Mouse (Mus musculus) hindbrain, embryonic 13.5 days (tissue): ENCODE results near the gene Ckb. TPM values are rescaled to one million over a fixed set of nuclear protein-coding genes. Genes with fewer than 3 reads are reported as not detected.
"Not testable (repeated sequence)": the region's sequence is repeated elsewhere in the genome, so short reads cannot be mapped to it uniquely, and the experiment has no call there.

Experiments
- ATAC-seq: fragments of 200-750 bp; cut with Nextera tagmentation; 2 replicates; pipeline ENCODE4 v1.8.0; 2017; ENCODE audit warnings: moderate TSS enrichment; ENCODE audit not compliant: low FRiP score
- H3K27ac ChIP-seq: fragments of 300-500 bp; sonication (generic); 2 replicates; pipeline ENCODE4 v1.5.1; 2015; ENCODE audit warnings: inconsistent platforms, mild to moderate bottlenecking, moderate library complexity
- H3K27me3 ChIP-seq: fragments of 300-500 bp; sonication (generic); 2 replicates; pipeline ENCODE4 v1.6.1; 2015; ENCODE audit warnings: mild to moderate bottlenecking, inconsistent platforms
- H3K36me3 ChIP-seq: fragments of 300-500 bp; sonication (generic); 2 replicates; pipeline ENCODE4 v1.6.1; 2015; ENCODE audit warnings: mild to moderate bottlenecking, inconsistent platforms
- H3K4me1 ChIP-seq: fragments of 300-500 bp; sonication (generic); replicated peaks from 2 replicates; pipeline ENCODE4 v1.6.1; 2015; ENCODE audit warnings: inconsistent platforms
- H3K4me2 ChIP-seq: fragments of 300-500 bp; sonication (generic); 2 replicates; pipeline ENCODE4 v1.6.1; 2015; ENCODE audit warnings: inconsistent platforms, mild to moderate bottlenecking, moderate library complexity
- H3K4me3 ChIP-seq: fragments of 300-500 bp; sonication (generic); 2 replicates; pipeline ENCODE4 v1.5.1; 2015; ENCODE audit warnings: mild to moderate bottlenecking, inconsistent platforms
- H3K9ac ChIP-seq: fragments of 300-500 bp; sonication (generic); 2 replicates; pipeline ENCODE4 v1.6.1; 2015; ENCODE audit warnings: mild to moderate bottlenecking, inconsistent platforms
- H3K9me3 ChIP-seq: fragments of 300-500 bp; sonication (generic); 2 replicates; pipeline ENCODE4 v1.6.1; 2016; ENCODE audit warnings: inconsistent platforms
- WGBS: fragments of 180-500 bp; shearing (Covaris S2); methylation state at CpG from one replicate; pipeline ENCODE4 v1.1.7; 2015; 5-methylcytosine and 5-hydroxymethylcytosine counted together
- polyA plus RNA-seq: library from polyadenylated mRNA; unstranded; fragments of >200 nt; fragmentation: Nextera tagmentation; extraction: Ambion mirVana; gene quantifications from 2 replicates; pipeline ENCODE4 v1.2.1, GENCODE M21; 2015

Gene Ckb
- 1,675 and 1,703 TPM in 2 replicates for polyA plus RNA-seq

DNA sequence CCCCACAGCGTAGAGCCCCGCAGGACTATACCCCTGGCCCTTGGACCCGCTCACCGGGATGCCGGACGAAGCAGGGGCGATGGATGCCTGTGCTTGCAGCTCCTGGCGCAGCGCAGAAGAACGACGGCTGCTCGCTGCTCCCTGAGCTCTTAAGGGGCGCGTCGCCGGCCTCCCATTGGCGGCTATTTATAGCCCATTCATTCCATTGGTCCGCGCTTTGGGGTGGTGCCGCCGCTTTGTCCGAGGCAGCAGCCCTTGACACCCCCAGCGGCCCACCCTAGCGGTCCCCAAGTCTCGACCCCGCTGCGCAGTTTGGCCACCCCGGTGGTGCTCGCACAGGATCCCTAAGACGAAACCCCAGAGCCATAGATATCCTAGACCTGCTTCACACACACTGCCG, at the start of gene Ckb:
Gene Ckb (minus strand): TSS at position 163 of the 400 bp plus-strand sequence.
- no peaks in the 10 kb centered on the region for H3K9me3 ChIP-seq
- peak within 1 kb of the TSS; percentile 99 for H3K9ac ChIP-seq
- H3K4me2 ChIP-seq = peak within 1 kb of the TSS; percentile 95
- peak within 1 kb of the TSS; percentile 97 for H3K27ac ChIP-seq
- peak within 1 kb of the TSS; percentile 91 for H3K4me3 ChIP-seq
- peaks cover 11% of the 10 kb centered on the region for H3K27me3 ChIP-seq
- peaks cover 43% of the 10 kb centered on the region for H3K4me1 ChIP-seq
- WGBS = 0% methylated on average over 31 of the region's 31 CpGs
- peak; percentile 86 for ATAC-seq
- H3K36me3 ChIP-seq = peaks cover 19% of the 10 kb centered on the region

DNA sequence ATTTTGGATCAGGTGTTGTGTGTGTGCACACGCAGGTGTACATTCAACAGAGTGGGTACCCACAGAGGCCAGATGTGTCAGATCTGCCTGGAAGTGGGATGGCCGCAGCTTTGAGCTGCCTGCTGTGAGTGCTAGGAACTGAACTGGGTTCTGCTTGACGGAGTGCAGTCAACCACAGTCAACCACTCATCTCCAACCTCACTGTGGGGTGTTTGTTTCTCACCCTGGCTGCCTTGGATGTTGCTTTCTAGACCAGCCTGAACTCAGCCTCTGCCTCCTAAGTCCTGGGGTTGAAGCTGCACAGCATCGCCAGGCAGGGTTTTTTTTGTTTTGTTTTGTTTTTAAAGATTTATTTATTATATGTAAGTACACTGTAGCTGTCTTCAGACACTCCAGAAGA, 48.1 kb upstream of the Ckb start:
- no peaks in the 10 kb centered on the region for H3K27me3 ChIP-seq
- H3K4me1 ChIP-seq = peaks cover 27% of the 10 kb centered on the region
- H3K9me3 ChIP-seq = no peaks in the 10 kb centered on the region
- ATAC-seq = no peak
- 87% methylated on average over 4 of the region's 4 CpGs for WGBS
- no peak overlapping the region for H3K9ac ChIP-seq
- peaks cover 27% of the 10 kb centered on the region for H3K36me3 ChIP-seq
- H3K4me2 ChIP-seq = no peak overlapping the region
- H3K4me3 ChIP-seq = no peak overlapping the region
- no peak overlapping the region for H3K27ac ChIP-seq

DNA sequence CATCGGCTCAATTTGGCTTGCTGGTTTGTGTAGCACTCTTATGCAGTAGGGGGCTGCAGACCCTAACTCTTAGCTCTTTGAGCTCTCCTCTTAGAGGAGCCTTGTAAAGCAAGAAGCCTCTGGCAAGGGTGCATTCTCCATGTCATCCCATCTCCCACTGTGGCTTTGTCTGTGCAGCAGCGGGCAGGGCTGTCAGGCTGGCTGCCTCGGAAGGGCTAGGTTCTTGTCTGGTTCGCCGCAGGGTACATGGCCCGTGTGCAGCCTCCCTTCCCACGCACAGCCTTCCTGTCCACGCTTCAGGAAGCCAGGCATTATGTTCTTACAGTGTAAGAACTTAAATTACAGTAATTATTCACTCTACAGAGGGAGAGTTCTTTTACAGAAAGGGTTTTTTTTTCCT, 46.5 kb upstream of the Ckb start:
- H3K36me3 ChIP-seq = peaks cover 13% of the 10 kb centered on the region
- H3K4me1 ChIP-seq = peaks cover 32% of the 10 kb centered on the region
- no peak for ATAC-seq
- 34% methylated on average over 8 of the region's 8 CpGs for WGBS
- H3K27ac ChIP-seq = peak overlapping the region; percentile 80
- H3K9me3 ChIP-seq = no peaks in the 10 kb centered on the region
- H3K4me2 ChIP-seq = 0 out of 2 replicates have a peak overlapping the region, but pooled peaks have one; percentile 15
- no peak overlapping the region for H3K4me3 ChIP-seq
- no peaks in the 10 kb centered on the region for H3K27me3 ChIP-seq
- peak overlapping the region; percentile 60 for H3K9ac ChIP-seq

DNA sequence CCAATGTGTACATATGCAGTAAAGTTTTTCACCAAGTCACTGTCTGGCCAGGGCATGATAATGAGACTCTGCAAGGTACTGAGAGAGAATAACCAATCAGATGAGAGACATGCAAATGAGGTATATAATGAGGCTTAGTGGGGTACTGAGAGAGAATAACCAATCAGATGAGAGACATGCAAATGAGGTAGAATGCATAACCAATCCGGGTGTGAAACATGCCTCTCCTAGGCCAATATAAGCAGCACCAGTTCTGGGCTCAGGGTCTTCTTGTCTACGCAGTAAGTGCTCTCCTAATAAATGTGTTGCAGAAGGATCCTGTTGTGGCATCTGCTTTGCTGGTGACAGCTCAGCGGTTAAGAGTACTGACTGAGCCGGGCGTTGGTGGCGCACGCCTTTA, 44.4 kb upstream of the Ckb start:
- peaks cover 41% of the 10 kb centered on the region for H3K4me1 ChIP-seq
- H3K4me3 ChIP-seq = no peak overlapping the region
- no peaks in the 10 kb centered on the region for H3K27me3 ChIP-seq
- H3K36me3 ChIP-seq = peaks cover 10% of the 10 kb centered on the region
- WGBS = 98% methylated on average over 7 of the region's 7 CpGs
- no peak overlapping the region for H3K9ac ChIP-seq
- H3K4me2 ChIP-seq = no peak overlapping the region
- no peak for ATAC-seq
- H3K9me3 ChIP-seq = no peaks in the 10 kb centered on the region
- no peak overlapping the region for H3K27ac ChIP-seq

DNA sequence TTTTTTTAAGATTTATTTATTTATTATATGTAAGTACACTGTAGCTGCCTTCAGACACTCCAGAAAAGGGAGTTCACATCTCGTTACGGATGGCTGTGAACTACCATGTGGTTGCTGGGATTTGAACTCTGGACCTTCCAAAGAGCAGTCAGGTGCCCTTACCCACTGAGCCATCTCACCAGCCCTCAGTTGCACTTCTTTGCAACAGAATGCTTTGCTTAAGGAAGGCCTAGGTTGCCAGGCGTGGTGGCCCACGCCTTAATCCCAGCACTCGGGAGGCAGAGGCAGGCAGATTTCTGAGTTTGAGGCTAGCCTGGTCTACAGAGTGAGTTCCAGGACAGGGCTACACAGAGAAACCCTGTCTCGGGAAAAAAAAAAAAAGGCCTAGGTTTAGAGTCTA, 41.7 kb upstream of the Ckb start:
- H3K4me1 ChIP-seq = peaks cover 38% of the 10 kb centered on the region
- H3K9ac ChIP-seq = peak overlapping the region; percentile 98
- H3K27me3 ChIP-seq, H3K27ac ChIP-seq, H3K9me3 ChIP-seq, ATAC-seq: not testable (repeated sequence)
- 75% methylated on average over 6 of the region's 6 CpGs for WGBS
- H3K36me3 ChIP-seq = peaks cover 34% of the 10 kb centered on the region
- peak overlapping the region; percentile 100 for H3K4me3 ChIP-seq
- peak overlapping the region; percentile 86 for H3K4me2 ChIP-seq

DNA sequence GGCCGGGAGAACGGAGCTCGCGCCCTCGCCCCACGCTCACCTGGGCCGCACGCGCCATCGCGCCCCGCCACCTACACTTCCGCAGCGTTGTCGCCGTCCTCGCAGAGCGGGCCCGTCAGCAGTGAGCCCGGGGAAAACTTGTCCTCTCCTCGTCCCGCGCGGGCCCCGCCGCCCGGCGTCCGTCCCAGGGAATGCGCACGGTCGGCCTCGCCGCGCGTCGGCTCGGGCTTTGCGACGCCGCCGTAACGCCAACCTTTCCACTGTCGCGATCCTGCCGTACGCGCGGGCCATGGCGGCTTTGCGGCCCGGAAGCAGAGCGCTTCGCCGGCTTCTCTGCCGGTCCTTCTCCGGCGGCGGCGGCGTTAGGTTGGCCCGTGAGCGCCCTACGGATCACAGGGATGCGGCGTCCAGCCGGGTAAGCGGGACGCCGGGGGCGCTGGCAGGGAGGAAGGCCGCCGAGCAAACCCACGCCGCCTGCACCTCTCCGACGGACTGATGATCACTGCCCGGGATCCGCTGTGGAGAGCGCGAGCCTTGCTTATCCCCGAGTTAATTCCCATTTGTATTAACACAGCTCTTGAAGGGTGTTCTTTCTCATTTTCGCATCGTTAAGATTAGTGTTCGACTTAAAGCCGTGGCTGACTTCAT, 41.0 kb upstream of the Ckb start, which contains the start of the genes Bag5 and Apopt1:
Gene Bag5 (minus strand): TSS at position 254 of the 648 bp plus-strand sequence.
Gene Apopt1 (plus strand): TSS at position 258 of the 648 bp plus-strand sequence.
- Histone ChIP-seq H3K27me3 (no peaks in the 10 kb centered on the region), H3K9ac (peak within 1 kb of the TSS; percentile 98), H3K36me3 (peaks cover 40% of the 10 kb centered on the region), H3K27ac (peak within 1 kb of the TSS; percentile 92), H3K9me3 (no peaks in the 10 kb centered on the region), H3K4me2 (peak within 1 kb of the TSS; percentile 86), H3K4me1 (peaks cover 31% of the 10 kb centered on the region), H3K4me3 (peak within 1 kb of the TSS; percentile 100)
- peak; percentile 94 for ATAC-seq
- under 1% methylated on average over 84 of the region's 86 CpGs for WGBS

DNA sequence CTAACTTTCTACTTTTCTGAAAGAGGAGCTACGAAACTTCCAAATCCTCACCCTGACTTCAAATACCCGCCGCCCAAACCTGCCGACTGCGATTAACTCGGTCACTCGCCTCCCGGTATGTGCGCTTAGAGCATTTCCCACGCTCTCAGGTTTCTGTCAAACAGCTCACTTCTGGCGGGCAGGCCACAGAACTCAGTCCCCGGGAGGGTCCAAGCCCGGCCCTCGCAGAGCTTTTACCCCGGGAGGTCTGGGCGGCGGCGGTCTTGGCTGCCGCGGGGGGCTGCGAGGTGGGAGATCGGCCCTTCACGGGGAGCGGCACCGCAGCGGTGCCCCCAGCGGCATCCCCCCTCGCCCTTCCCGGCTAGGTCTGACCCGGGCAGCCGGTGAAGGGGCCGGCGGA, 40.3 kb upstream of the Ckb start:
- Histone ChIP-seq H3K27me3 (no peaks in the 10 kb centered on the region), H3K4me2 (peak overlapping the region; percentile 86), H3K4me3 (peak overlapping the region; percentile 100), H3K27ac (peak overlapping the region; percentile 92), H3K9ac (peak overlapping the region; percentile 98), H3K4me1 (peaks cover 30% of the 10 kb centered on the region), H3K36me3 (peaks cover 47% of the 10 kb centered on the region), H3K9me3 (no peaks in the 10 kb centered on the region)
- ATAC-seq = peak; percentile 44
- WGBS = 1% methylated on average over 27 of the region's 33 CpGs

DNA sequence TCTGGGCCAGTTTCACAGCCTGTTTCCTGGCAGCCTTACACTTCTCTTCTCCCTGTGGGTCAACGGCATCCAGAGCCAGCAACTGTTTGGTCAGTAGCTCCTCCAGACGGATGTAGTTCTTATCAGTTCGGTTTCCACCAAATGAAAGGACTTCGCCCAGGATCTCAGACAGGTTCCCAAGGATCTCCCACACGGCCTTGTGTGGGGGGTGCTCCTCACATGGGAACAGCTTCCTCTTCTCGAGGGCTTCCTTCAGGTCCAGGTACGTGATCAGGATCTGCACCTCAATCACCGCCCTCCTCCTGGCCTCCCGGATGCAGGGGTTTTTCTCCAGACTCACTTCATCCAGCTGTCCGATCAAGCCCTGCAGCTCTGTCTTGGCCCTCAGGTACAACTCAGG, 38.0 kb upstream of the Ckb start:
- no peak overlapping the region for H3K9ac ChIP-seq
- no peak for ATAC-seq
- H3K9me3 ChIP-seq = no peaks in the 10 kb centered on the region
- peaks cover 45% of the 10 kb centered on the region for H3K36me3 ChIP-seq
- H3K27ac ChIP-seq = no peak overlapping the region
- H3K27me3 ChIP-seq = no peaks in the 10 kb centered on the region
- no peak overlapping the region for H3K4me3 ChIP-seq
- peaks cover 30% of the 10 kb centered on the region for H3K4me1 ChIP-seq
- WGBS = 94% methylated on average over 10 of the region's 10 CpGs
- H3K4me2 ChIP-seq = no peak overlapping the region

DNA sequence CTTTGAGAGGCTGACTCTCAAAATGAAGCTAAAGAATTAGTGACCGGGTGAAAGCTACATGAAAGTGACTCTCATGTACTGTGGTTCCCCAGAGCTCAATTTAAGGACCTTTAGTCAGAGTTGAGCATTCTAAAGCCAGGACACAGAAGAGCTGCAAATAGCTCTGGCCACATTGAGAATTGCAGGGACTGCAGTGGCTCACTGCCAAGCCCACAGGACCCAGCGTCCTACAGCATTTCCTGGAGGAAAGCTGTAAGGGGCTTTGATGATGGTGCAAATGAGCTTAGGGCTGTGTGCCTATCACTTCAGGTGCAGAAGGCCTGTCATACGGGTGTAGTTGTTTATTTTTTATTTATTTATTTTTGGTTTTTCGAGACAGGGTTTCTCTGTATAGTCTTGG, 36.0 kb upstream of the Ckb start:
- WGBS = 84% methylated on average over 4 of the region's 4 CpGs
- Histone ChIP-seq H3K27me3 (no peaks in the 10 kb centered on the region), H3K27ac (no peak overlapping the region), H3K9ac (no peak overlapping the region), H3K9me3 (no peaks in the 10 kb centered on the region), H3K4me1 (peaks cover 24% of the 10 kb centered on the region), H3K4me3 (no peak overlapping the region), H3K4me2 (no peak overlapping the region), H3K36me3 (peaks cover 45% of the 10 kb centered on the region)
- ATAC-seq = no peak

DNA sequence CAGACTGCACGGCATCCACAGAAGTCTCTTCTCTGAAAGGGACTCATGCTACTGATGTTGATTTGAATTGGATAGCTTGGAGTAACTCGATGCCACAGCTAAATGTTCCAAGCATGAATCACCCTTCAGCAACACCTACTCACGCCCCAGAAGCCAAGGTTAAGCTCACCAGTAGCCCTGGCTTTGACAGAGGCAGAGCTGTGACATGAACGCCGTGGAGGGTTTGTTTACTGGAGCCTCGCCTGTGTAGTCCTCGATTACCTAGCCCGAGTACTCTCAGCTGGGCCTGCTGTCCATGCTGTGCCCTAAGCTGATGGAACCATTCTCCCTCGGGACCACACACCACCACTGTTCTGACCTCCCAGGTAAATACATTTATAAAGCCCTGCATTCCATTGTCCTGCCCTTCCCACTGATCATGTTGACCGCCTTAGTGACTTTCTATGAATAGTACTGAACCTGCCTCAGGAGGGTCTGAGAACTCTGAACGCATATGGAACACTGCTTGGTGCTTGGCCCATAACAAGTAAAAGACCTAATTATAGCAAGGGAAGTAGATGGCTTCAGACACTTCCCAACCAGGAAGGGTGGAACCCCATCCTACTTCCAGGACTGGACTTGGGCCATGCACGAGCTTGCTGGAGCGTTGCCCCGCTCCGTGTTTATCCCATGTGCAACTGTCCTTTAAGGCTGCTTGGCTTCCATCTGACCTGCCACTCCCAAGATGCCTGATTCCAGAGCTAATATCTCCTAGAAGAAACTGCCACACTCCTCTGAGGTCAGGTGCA, 33.2 kb upstream of the Ckb start:
- ATAC-seq = no peak
- WGBS = 79% methylated on average over 15 of the region's 15 CpGs
- peak overlapping the region; percentile 67 for H3K27ac ChIP-seq

DNA sequence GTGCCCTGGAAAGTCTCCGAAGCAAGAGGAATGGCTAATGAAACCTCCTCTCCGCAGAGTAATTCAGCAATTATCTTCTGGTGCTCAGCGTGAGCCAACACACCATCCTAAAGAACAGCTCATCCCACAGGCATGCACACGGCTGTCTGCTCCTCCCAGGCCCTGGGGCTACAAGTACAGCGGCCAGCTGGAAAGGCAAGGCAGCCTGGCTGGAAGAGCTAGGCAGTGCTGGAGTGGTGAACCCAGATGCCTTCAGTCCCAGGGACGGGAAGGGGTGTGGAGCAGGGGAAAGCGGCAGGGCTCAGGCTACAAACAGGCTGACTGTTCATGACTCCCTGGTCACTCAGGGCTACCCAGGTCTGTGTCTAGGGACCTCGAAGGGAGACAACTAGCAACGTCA, 32.5 kb upstream of the Ckb start:
- Histone ChIP-seq H3K27ac (peak overlapping the region; percentile 67), H3K9ac (0 out of 2 replicates have a peak overlapping the region, but pooled peaks have one; percentile 15), H3K4me1 (peaks cover 10% of the 10 kb centered on the region), H3K4me3 (no peak overlapping the region), H3K9me3 (no peaks in the 10 kb centered on the region), H3K4me2 (no peak overlapping the region), H3K27me3 (no peaks in the 10 kb centered on the region), H3K36me3 (peaks cover 27% of the 10 kb centered on the region)
- ATAC-seq = peak; percentile 36; the same call in 1 of the 2 replicates
- WGBS = 52% methylated on average over 9 of the region's 9 CpGs

More for the DNA sequence above, 33.2 kb upstream of the Ckb start:
- Histone ChIP-seq H3K9me3 (no peaks in the 10 kb centered on the region), H3K4me3 (no peak overlapping the region), H3K4me2 (no peak overlapping the region), H3K4me1 (peaks cover 10% of the 10 kb centered on the region), H3K36me3 (peaks cover 35% of the 10 kb centered on the region), H3K9ac (0 out of 2 replicates have a peak overlapping the region, but pooled peaks have one; percentile 15), H3K27me3 (no peaks in the 10 kb centered on the region)

DNA sequence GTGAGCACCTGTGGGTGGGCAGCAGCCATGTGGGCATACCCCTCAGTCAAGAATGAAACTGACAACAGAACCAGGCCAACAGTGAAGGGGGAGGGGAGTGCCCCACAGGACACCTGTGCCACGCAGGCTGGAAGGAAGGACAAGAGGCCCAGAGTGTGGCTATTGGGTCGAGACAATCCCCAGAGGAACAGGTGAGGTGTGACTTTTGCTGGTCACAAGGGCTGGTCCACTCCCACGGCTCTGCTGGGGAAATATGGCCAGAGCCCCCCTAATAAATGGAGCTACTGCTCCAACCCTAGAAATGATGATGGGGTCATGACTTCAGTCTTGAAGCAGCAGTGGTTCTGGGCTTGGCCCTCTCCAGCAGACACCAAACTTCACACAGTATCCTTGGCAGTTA, 31.2 kb upstream of the Ckb start:
- Histone ChIP-seq H3K27ac (no peak overlapping the region), H3K27me3 (no peaks in the 10 kb centered on the region), H3K9ac (no peak overlapping the region), H3K4me1 (peaks cover 14% of the 10 kb centered on the region), H3K9me3 (no peaks in the 10 kb centered on the region), H3K4me2 (no peak overlapping the region), H3K4me3 (no peak overlapping the region), H3K36me3 (peaks cover 15% of the 10 kb centered on the region)
- ATAC-seq = no peak
- 83% methylated on average over 3 of the region's 3 CpGs for WGBS
